Mouse (Mus musculus) left cerebral cortex, postnatal 4 days (tissue): ENCODE data around the gene Ppid. TPM values are rescaled to one million over a fixed set of nuclear protein-coding genes. Genes with fewer than 3 reads are reported as not detected.

Source experiments
- DNase-seq: peaks from one replicate; pipeline ENCODE4 v3.0.0-alpha.2; 2022
- intact Hi-C: fragments of 180-260 bp; cut with DNase I; formaldehyde crosslinking; loops from one replicate; pipeline ENCODE4 v1.15.1; 2025
- total RNA-seq, 2 experiments: library from RNA; stranded (reverse); gene quantifications; 2 replicates each; pipeline ENCODE4 v1.2.3; 2021

Gene Ppid
- total RNA-seq = 10 to 100 TPM; 75.0 to 78.1 TPM

DNA sequence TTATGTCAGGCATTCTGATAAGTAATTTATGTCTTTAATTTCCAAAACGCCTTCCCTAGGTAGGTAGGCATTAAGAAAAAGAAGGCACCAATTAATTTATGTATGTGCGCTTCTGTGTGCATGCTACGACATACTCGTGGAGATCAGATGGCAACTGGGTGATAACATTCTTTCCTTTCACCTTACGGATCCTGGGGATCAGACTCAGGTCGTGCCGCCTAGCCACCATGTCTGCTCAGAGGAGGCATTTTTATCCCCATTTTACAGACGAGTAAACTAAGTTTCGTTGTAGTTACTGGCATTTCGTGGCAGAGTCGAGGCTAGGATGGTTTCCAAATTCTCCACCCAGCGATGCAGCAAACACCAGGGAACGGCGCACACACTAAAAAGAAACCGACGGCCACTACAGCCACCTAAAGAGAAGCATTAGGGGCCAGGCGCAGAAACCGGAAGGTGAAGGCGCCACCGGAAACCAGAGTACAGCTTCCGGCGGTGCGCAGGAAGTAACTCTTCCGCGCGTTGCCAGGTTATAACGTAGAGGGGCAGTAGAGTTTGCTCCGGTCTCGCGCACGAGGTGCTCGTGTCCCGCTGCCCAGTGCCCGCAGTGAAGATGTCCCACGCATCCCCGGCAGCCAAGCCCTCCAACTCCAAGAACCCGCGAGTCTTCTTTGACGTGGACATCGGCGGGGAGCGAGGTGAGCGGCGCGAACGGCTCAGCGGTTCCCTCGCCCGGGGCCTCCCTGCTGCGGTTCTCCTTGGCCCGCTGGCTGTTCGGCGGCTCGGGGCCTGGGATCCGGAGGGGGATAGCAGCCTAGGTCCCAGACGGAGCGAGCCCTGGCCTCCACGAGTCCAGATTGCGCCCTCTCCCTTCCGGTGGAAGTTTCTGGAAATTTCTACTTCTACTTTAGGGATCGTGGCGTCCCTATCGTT, at the start of gene Ppid:
Ppid (plus strand) TSS at position 480 of the 930 bp plus-strand sequence.
- peak; percentile 82 for DNase-seq
- intact Hi-C loops = no loop called here

DNA sequence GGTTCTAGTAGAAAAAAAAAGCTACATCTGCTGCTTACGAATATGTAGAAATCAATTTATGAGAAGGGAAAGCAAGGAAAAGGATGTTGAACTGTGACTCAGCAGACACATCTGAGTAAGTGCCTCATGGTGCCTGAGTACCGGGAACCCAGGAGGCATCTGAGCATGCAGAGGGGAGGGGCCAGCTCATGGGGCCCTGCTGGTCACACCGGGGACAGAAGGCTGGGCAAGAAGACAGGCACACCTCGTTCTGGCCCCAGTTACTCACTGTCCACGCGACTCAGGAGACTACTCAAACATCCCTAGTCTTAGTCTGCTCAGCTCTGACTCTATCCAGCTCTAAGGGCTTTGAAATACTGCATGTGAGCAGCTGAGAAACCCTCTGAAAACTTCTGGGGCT, 48.6 kb upstream of the Ppid start:
- intact Hi-C loops = no loop called here
- no peak for DNase-seq

DNA sequence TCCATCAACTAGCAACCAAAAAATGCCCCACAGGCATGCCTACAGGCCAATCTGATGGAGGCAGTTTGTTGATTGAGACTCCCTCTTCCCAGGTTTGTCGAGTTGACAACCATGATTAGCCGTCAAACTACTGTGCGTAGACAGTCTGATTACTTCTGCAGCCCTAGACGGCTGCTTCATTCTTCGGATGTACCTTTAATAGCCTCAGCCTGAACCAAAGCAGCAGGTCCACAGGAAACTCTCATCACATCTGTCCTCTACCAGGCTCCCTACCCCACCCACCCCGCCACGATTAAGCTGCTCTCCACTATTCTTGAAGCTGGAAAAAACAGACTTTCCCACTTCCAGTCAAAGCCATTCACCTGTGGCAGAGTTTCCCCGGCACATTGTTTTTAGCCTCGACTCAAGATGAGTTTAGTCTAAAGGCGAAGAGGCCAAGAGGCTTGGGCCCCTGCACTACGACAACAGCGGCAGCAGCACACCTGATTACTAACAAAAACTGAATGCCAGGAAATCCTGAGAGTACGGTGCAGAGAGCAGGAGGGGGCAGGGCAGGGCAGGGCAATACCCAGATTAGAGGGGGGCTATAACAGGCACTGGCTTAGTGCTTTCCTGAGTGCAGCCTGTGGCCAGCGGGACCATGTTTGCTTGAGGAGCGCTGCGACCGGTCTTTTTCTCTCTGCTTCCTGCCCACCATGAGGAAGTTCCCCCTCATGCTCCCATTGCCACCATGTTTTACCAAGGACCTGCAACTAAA, 42.3 kb upstream of the Ppid start:
- DNase-seq = no peak
- intact Hi-C loops = no loop called here

DNA sequence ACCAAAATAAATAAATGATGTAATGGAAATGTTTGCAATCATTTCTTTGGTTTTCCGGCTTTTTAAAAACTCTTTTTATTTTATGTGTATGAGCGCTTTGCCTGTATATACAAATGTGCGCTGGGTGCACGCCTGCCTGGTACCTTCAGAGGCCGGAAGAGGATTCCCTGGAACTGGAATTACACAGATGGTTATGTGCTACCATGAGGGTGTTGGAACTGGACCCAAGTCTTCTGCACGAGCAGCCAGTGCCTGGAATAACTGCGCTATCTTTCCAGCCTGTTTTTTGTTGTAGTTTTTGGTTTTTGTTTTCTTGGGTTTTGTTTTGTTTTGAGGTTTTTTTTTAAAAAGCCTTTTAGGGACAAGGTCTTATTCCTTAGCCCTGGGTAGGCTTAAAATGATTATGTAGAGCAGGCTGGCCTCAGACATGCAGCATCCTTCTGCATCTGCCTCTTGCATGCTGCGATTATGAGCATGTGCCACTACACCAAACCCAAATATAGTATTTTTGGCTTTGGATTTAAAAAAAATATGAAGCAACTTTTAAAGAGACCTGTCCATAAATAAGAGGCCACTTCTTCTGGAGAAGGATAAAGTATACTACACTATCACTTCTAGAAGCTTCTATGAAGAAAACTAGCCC, 41.3 kb upstream of the Ppid start:
- DNase-seq = no peak
- intact Hi-C loops = no loop called here

DNA sequence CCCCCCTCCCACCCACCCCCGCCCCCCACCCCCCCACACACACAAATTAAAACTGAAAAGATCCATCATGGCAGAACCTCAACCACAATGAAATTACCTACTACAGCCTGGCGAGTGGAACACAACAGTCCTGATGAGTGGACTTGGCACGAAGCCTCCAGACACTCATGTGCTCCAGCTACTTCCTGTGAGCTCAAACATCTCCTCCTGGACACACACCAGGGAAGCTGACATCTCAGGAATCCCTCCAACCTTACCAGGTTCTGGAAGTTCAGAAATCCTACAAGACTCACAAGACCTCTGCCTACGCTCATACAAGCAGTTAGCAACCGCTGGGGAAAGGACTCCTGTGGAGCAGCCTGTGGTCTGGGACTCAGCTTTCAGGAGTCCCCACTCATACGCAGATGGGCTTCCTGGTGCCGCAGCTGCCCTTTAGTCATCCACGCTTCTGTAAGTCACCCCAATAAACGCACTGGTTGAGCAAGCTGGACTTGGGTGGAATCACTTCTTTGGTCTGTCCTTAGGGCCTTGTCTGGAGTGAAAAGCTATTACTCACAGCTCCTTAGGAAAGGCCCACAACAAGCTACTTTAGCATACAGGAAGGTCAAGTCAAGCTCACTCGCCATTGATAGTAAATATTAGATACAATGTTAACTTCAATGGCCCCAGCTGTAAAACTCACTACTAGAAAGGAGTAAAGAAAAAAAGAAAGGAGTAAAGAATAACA, 39.2 kb upstream of the Ppid start:
- intact Hi-C loops = no loop called here
- DNase-seq = no peak

DNA sequence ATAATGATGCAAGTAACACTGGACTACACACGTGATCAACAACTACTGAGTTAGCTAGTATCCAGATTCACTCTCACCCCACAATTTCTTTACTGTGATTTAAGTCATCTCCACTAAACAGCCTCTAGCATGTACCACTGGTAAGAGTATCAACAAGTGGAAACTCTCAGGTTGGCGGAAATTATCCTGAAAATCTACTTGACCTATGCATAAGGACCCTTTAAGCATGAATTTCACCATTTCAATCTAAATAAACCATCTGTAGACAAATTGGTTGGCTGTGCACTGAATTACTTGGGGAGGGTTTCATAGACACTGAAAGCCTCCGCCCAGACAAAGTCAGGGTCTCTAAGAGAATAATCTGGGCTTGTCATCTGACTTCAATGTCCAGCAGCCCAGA, 37.4 kb upstream of the Ppid start:
- DNase-seq = no peak
- intact Hi-C loops = no loop called here

DNA sequence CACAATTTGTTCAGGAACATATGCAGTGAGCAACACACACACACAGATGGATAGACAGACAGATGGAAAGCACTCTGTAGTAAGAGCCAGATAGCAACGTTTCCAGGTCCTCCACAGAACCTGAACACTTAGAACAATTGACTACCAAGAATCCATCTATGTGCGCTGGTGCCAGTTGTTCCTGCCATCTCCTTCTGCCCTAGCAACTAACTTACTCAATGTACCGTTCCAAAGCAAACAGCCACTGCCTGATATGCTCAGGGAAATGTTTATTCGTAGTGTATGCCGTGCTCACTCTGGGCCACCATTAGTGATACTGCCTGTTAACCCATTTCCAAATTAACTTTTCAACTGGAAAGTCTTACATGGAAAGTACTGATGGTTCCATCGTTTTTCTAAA, 36.1 kb upstream of the Ppid start:
- no peak for DNase-seq
- intact Hi-C loops = no loop called here

DNA sequence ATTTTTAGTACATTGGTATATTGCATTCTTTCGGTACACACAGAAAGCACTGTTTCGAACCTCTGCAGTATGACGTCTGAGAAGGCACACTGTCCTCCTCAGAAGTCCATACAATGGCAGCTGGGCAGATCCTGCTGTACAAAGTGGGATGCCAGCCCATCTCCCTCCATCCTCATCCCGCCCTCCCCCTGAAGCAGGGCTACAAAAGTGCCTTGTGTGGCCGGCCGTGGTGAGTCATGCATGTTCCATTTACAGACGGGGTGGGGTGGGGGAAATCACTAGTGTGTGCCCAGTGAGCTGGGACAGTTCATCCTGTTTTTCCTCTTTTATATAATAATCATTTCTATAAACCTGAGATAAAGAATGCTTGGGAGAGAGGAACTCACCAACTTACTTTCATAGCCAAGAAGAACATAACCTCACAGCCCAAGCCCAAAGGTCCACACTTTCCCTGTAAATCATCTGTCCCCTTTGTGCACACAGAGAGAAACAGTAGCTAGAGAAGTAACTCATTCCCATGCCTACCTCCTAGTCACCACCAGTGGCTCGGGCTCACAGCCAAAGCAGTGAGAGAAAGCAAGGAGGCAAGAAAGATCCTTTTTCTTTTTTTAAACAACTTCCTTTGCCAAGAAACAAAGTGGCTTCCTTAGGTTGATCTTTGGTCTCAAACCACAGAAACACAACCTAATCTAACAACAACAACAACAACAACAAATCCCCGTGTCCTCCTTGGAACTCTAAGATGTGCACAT, 31.9 kb upstream of the Ppid start:
- DNase-seq = peak; percentile 34
- intact Hi-C loops = no loop called here

DNA sequence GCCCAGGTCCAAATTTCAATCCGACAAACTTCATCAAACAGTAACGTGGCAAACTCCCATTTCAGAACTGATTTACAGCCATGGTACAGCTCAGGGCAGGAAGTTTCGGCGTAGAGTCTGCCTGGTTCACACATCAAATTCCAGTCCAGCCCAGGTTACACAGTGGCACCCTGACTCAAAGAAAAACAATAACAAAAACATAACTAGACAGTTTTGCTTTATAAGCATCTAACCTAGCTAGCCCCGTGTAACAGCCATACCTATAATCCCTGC, 31.4 kb upstream of the Ppid start:
- intact Hi-C loops = loop anchor here (10.0 kb wide), 1 partner anchor 45 kb away; no protein-coding TSS in a partner anchor
- no peak for DNase-seq

DNA sequence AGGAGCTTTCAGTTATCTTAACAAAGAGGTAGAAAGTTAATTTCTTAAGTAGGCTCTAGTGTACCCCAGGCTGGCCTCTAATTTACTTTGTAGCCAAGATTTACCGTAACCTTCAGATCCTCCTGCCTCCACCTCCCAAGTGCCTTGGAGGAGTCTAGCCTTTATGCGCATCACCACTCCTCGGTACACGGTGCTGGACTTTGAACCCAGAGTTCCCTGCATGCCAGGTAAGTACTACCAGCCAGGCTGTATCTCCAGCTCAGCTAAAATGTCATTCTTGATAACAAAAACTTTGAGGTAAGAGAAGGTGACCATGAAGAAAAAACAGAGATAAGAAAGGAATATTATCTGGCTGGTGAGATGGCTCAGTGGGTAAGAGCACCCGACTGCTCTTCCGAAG, 30.6 kb upstream of the Ppid start:
- DNase-seq = no peak
- intact Hi-C loops = loop anchor here (10.0 kb wide), 1 partner anchor 46 kb away; no protein-coding TSS in a partner anchor

DNA sequence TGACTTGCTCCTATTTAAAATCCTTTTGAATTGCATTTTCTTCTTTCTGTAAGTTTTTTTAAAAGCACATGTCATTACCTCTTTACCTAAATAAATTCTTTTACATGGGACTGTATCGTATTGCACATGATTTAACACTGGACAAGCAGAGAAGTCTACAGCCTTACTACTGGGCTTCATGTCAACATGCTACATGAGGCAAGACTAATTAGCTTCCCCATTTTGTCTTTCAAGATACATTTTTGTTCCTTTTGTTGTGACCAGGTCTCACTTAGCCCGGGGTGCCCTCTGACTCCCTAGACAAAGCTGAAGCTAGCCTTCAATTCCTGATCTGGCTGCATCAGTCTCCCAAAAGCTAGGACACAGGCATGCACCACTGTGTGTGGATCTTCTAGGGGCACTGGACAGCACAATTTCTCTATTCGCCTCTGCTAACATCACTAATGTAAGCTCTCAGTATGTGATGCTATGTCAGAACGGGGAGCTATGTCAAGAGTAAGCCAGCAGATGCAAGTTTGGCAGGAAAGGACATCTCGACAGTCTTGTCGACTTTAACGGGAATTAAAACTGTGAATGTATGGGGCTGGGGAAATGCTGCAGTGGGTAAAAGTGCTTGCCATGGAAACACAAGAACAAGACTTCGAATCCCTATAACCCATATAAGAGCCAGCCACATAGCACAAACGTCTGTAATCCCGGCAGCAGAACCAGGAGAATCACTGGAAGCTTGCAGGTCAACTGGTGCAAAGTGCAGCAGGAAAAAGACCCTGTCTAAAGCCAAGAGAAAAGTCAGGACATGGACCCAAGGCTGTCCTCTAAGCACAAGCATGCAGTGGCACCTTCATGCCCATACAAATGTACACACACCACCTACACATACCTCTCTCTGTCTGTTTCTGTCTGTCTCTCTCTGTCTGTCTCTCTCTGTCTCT, 29.1 kb upstream of the Ppid start:
- intact Hi-C loops = loop anchor here (10.0 kb wide), 1 partner anchor 47 kb away; no protein-coding TSS in a partner anchor
- no peak for DNase-seq

DNA sequence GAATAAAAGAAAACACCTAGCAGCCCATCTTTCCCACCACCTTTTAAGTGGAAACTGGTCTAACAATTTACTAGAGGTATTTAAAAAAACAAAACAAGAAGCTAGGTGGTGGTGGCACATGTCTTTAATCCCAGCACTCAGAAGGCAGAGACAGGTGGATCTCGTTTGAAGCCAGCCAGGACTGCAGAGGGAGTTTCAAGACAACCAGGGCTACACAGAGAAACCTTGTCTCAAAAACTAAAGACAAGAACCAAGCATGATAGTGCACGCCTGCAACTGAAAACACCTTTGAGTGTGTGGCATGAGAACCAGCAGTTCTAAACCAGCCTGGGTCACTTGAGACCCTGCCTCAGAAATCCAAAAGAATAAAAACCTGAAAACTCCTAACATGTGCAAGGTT, 27.6 kb upstream of the Ppid start:
- DNase-seq = no peak
- intact Hi-C loops = loop anchor here (10.0 kb wide), 1 partner anchor 49 kb away; no protein-coding TSS in a partner anchor

DNA sequence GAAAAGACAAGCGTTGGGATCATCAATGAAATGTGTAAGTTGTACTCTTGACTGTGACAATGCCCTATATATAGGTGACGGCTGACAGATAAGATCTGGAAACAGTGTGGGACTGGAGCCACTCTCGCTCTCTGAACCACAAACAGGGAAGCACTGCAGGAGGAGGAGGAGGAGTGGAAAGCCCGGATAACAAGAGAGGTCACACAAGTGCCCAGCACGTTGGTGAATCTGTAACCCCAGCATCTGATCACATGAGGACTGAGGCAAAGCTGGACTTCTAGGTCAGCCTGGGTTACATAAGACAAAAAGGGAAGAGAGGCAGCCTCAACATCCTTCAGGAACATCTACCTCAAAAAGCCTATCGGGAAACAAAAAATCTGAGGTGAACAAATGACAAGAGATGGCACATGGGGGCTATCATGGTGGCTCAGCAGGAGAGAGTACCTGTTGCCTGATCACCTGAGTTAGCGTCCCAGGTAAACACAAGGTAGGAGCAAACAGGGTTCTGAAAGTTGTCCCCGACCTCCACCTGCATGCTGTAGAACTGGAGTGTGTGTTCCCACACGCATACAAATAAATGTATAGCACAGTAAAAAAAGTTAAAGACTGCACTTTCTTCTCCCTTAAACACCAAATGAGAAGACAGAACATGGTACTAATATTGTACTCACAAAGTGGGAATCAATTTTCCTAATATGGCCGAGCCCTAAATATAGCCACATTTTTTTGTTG, 26.1 kb upstream of the Ppid start:
- intact Hi-C loops = loop anchor here (10.0 kb wide), 1 partner anchor 50 kb away; no protein-coding TSS in a partner anchor
- DNase-seq = no peak

DNA sequence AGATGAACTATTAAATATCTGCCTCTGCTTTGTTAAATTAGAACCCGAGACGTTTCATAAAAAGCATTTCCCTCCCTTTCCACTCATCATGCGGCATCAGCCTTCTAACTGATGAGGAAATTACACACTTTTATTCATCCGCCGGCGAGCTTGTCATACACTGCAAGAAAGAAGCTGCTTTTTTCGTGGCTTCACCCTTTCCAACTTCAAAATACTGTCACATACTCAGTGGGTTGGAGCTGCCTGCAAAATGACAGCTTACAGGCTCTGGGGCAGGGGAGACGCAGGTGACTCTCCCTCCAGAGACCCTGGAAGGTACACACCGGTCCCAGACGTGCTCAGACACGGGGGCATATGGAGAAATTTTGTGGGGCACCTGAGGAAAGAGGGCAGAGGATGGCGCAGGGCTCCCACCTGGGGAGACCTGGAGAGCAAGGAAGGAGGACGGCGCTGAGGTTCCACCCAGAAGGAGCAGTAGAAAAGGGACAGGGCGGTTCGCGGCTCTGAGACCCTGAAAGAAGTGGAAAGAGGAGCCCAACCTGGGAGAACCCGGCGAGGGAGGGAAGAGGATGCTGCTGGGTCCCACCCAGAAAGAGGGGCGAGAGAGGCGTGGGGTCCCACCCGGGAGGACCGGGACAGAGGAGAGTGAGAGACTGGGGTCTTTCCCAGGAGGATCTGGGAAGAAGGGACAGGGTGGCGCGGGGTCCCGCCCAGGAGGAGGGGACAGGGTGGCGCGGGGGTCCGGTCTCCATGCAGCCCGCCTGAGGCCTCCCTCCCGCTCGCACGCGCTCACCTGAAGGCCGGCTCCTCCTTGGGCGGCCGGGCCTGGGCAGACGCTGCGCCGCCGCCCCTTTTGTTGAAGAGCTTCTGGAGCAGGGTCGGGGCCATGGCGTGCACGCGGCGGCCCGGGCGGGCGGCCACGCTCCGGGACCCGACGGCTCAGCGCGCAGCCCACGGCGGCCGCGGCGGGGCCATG, 24.1 kb upstream of the Ppid start:
- intact Hi-C loops = loop anchor here (10.0 kb wide), 1 partner anchor 52 kb away; no protein-coding TSS in a partner anchor
- peak; percentile 40 for DNase-seq

DNA sequence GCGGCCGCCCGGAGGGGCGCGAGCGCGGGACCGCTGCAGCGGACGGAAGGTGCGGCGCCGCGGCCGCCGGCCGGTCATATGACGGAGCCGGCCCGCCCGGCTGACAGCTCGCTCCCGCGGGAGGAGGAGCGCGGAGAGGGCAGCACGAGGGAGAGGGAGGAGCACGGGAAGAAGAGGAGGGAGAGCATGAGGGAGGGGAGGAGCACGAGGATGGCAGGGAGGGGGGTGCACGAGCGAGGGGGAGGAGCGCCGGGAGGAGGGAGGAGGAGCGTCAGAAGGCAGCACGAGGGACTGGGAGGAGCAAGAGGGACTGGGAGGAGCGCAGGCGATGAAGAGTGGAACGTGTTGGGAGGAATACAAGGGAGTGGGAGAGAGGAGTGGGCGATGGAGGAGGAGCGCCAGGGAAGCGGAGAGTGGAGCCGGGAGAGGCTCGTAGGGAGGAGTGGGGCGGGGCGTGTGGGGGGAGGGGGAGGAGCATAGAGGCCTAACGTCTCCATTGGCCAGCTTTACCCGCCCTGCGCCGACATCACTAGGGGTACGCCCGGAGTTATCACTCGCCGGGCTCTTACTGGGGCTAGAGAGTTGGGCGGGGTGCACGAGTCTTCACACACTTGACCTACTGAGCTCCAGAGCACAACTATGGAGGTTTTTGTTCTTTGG, 23.3 kb upstream of the Ppid start, which contains the start of gene Fnip2:
Fnip2 (minus strand) TSS at position 94 of the 660 bp plus-strand sequence.
- intact Hi-C loops = loop anchor here (10.0 kb wide), 1 partner anchor 53 kb away; no protein-coding TSS in a partner anchor
- peak; percentile 92 for DNase-seq
